Mouse (Mus musculus) liver, embryonic 16.5 days (tissue): ENCODE results near the gene Pcbd2. TPM values are rescaled to one million over a fixed set of nuclear protein-coding genes. Genes with fewer than 3 reads are reported as not detected.
A peak's percentile ranks its signal among the peaks of the same experiment; 100 is the strongest.

Experiments
- ATAC-seq: fragments of 200-750 bp; cut with Nextera tagmentation; 2 replicates; pipeline ENCODE4 v1.8.0; 2017; ENCODE audit warnings: low read depth, mild to moderate bottlenecking, moderate number of reproducible peaks, moderate library complexity
- H3K27ac ChIP-seq: fragments of 300-500 bp; sonication (generic); 2 replicates; pipeline ENCODE4 v1.5.1; 2014; ENCODE audit warnings: mild to moderate bottlenecking, low read length
- H3K27me3 ChIP-seq: fragments of 300-500 bp; sonication (generic); 2 replicates; pipeline ENCODE4 v1.6.1; 2014; ENCODE audit warnings: low read depth, low read length, mixed read lengths; ENCODE audit not compliant: control insufficient read depth, insufficient read depth
- H3K36me3 ChIP-seq: fragments of 300-500 bp; sonication (generic); 2 replicates; pipeline ENCODE4 v1.6.1; 2014; ENCODE audit warnings: mild to moderate bottlenecking; ENCODE audit not compliant: control insufficient read depth, insufficient read depth
- H3K4me1 ChIP-seq: fragments of 300-500 bp; sonication (generic); 2 replicates; pipeline ENCODE4 v1.6.1; 2014; ENCODE audit warnings: low read depth, low read length, mixed read lengths; ENCODE audit not compliant: control insufficient read depth
- H3K4me2 ChIP-seq: fragments of 300-500 bp; sonication (generic); 2 replicates; pipeline ENCODE4 v1.6.1; 2014; ENCODE audit warnings: low read depth, low read length, mixed read lengths
- H3K4me3 ChIP-seq: fragments of 300-500 bp; sonication (generic); 2 replicates; pipeline ENCODE4 v1.5.1; 2014; ENCODE audit warnings: low read depth, mild to moderate bottlenecking, low read length
- H3K9ac ChIP-seq: fragments of 300-500 bp; sonication (generic); 2 replicates; pipeline ENCODE4 v1.6.1; 2014; ENCODE audit warnings: low read depth, low read length
- H3K9me3 ChIP-seq: fragments of 300-500 bp; sonication (generic); replicated peaks from 2 replicates; pipeline ENCODE4 v1.6.1; 2016; ENCODE audit warnings: low read length; ENCODE audit not compliant: control insufficient read depth
- WGBS: fragments of 180-500 bp; shearing (Covaris S2); extraction: QIAGEN DNeasy Blood & Tissue Kit; methylation state at CpG from one replicate; pipeline ENCODE4 v1.1.7; 2014; ENCODE audit not compliant: insufficient replicate concordance; 5-methylcytosine and 5-hydroxymethylcytosine counted together
- polyA plus RNA-seq: library from polyadenylated mRNA; unstranded; fragments of >200 nt; fragmentation: Nextera tagmentation; extraction: Ambion mirVana; gene quantifications from 2 replicates; pipeline ENCODE4 v1.2.1, GENCODE M21; 2015

Gene Pcbd2
- polyA plus RNA-seq, 1 experiment from 2014 or later = 30.6 TPM

GRCm38 (mm10) chr13:55809707-55810106 lies 82.5 kb downstream of the Pcbd2 start:
- 71% methylated on average over 10 of the region's 10 CpGs for WGBS
- no peaks in the 10 kb centered on the region for H3K27me3 ChIP-seq
- H3K9me3 ChIP-seq = no peaks in the 10 kb centered on the region
- no peak overlapping the region for H3K9ac ChIP-seq
- no peak overlapping the region for H3K4me2 ChIP-seq
- ATAC-seq = no peak
- no peak overlapping the region for H3K4me3 ChIP-seq
- no peaks in the 10 kb centered on the region for H3K4me1 ChIP-seq
- H3K36me3 ChIP-seq = no peaks in the 10 kb centered on the region
- H3K27ac ChIP-seq = no peak overlapping the region

- no peak overlapping the region for H3K27ac ChIP-seq
- H3K4me3 ChIP-seq = no peak overlapping the region
- peak; percentile 45; the same call in 1 of the 2 replicates for ATAC-seq
- no peak overlapping the region for H3K4me2 ChIP-seq
- no peak overlapping the region for H3K9ac ChIP-seq
- H3K9me3 ChIP-seq = no peaks in the 10 kb centered on the region
- H3K36me3 ChIP-seq = no peaks in the 10 kb centered on the region
- no peaks in the 10 kb centered on the region for H3K4me1 ChIP-seq
- no peaks in the 10 kb centered on the region for H3K27me3 ChIP-seq
- 52% methylated on average over 5 of the region's 5 CpGs for WGBS
These were observed 83.8 kb downstream of the Pcbd2 start for GRCm38 (mm10) chr13:55810947-55811346.

GRCm38 (mm10) chr13:55813490-55814016 lies 86.4 kb downstream of the Pcbd2 start:
- Histone ChIP-seq H3K4me3 (no peak overlapping the region), H3K27me3 (no peaks in the 10 kb centered on the region; the same call in 1 of the 2 replicates), H3K9me3 (no peaks in the 10 kb centered on the region), H3K9ac (no peak overlapping the region), H3K4me1 (no peaks in the 10 kb centered on the region), H3K27ac (no peak overlapping the region), H3K4me2 (no peak overlapping the region), H3K36me3 (no peaks in the 10 kb centered on the region)
- ATAC-seq = no peak
- 63% methylated on average over 5 of the region's 5 CpGs for WGBS

GRCm38 (mm10) chr13:55814834-55815233 lies 87.7 kb downstream of the Pcbd2 start:
- no peak overlapping the region for H3K4me2 ChIP-seq
- no peak overlapping the region for H3K27ac ChIP-seq
- H3K9me3 ChIP-seq = no peaks in the 10 kb centered on the region
- no peak for ATAC-seq
- no peaks in the 10 kb centered on the region; the same call in 1 of the 2 replicates for H3K27me3 ChIP-seq
- 68% methylated on average over 6 of the region's 6 CpGs for WGBS
- H3K36me3 ChIP-seq = no peaks in the 10 kb centered on the region
- no peak overlapping the region for H3K4me3 ChIP-seq
- no peak overlapping the region for H3K9ac ChIP-seq
- no peaks in the 10 kb centered on the region for H3K4me1 ChIP-seq

- ATAC-seq = no peak
- Histone ChIP-seq H3K4me2 (no peak overlapping the region), H3K27me3 (peaks cover 52% of the 10 kb centered on the region), H3K9ac (no peak overlapping the region), H3K4me1 (no peaks in the 10 kb centered on the region), H3K36me3 (no peaks in the 10 kb centered on the region), H3K9me3 (no peaks in the 10 kb centered on the region), H3K27ac (no peak overlapping the region), H3K4me3 (no peak overlapping the region)
- 50% methylated on average over 5 of the region's 5 CpGs for WGBS
These were observed 95.3 kb downstream of the Pcbd2 start for GRCm38 (mm10) chr13:55822499-55822898.

GRCm38 (mm10) chr13:55824151-55824945 lies 97.2 kb downstream of the Pcbd2 start:
- H3K4me2 ChIP-seq = no peak overlapping the region
- no peaks in the 10 kb centered on the region; the same call in 1 of the 2 replicates for H3K4me1 ChIP-seq
- 18% methylated on average over 10 of the region's 10 CpGs for WGBS
- no peaks in the 10 kb centered on the region for H3K36me3 ChIP-seq
- no peaks in the 10 kb centered on the region for H3K9me3 ChIP-seq
- peaks cover 70% of the 10 kb centered on the region for H3K27me3 ChIP-seq
- no peak for ATAC-seq
- H3K27ac ChIP-seq = no peak overlapping the region
- no peak overlapping the region for H3K9ac ChIP-seq
- no peak overlapping the region for H3K4me3 ChIP-seq

- Histone ChIP-seq H3K36me3 (no peaks in the 10 kb centered on the region), H3K9ac (no peak overlapping the region), H3K4me3 (no peak overlapping the region), H3K4me2 (no peak overlapping the region), H3K9me3 (no peaks in the 10 kb centered on the region), H3K27ac (no peak overlapping the region), H3K4me1 (no peaks in the 10 kb centered on the region; the same call in 1 of the 2 replicates), H3K27me3 (peaks cover 78% of the 10 kb centered on the region)
- 7% methylated on average over 32 of the region's 32 CpGs for WGBS
- ATAC-seq = no peak
These were observed 98.1 kb downstream of the Pcbd2 start for GRCm38 (mm10) chr13:55825245-55825681.

- Histone ChIP-seq H3K9me3 (no peaks in the 10 kb centered on the region), H3K27me3 (peaks cover 87% of the 10 kb centered on the region), H3K36me3 (no peaks in the 10 kb centered on the region), H3K4me2 (no peak overlapping the region), H3K9ac (no peak overlapping the region), H3K27ac (no peak overlapping the region), H3K4me1 (no peaks in the 10 kb centered on the region; the same call in 1 of the 2 replicates), H3K4me3 (no peak overlapping the region)
- no peak for ATAC-seq
- WGBS = 4% methylated on average over 56 of the region's 56 CpGs
These were observed 99.0 kb downstream of the Pcbd2 start for GRCm38 (mm10) chr13:55826008-55826671.
